Mouse (Mus musculus): ENCODE data around the gene Dgkq. TPM values are rescaled to one million over a fixed set of nuclear protein-coding genes. Genes with fewer than 3 reads are reported as not detected.

Dgkq gene
- total and polyA plus RNA-seq, 3 experiments, result 11.3 TPM; not detected in 1

DNA sequence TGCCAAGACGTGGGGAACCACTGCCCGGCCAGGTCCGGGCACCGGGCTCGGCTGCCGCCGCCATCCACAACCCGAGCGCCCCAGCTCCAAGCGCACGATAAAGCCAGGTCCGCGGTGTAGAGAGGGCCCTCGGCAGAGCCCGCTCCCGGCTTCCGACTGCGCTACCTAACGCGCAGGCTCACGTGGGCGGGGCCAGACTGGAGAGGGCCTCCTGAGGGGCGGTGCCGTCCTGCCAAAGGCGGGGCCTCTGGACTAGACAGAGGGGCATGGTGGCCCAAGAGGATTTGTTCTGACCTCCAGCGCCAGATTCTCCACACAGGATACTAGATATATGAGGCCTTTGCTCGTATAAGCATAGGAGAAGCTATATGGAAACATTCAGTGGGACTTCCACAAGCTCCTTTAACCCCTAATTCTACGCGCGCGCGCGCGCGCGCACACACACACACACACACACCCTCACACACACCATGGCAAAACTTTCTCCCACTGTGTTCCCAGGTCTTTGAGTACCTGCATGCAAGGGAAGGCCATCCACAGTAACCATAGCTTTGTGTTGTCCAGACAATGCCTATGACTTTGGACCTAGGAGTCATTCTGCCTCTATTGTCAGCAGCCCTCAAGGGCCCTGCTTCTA, 8.7 kb downstream of the Dgkq start (continued):
- TF ChIP-seq MYC (IDR thresholded peaks at IDR 0.05; ENCODE audit: low read depth, low read length), result no peak
- TF ChIP-seq CHD2 (IDR thresholded peaks at IDR 0.05; ENCODE audit: low read length), result no peak
- peak; percentile 81 for TF ChIP-seq NELFE (IDR thresholded peaks at IDR 0.05; ENCODE audit: low read depth, low read length)
- TF ChIP-seq MYB (IDR thresholded peaks at IDR 0.05; ENCODE audit: low read depth, low read length), result no peak
- peak; percentile 71 for TF ChIP-seq ZMIZ1 (IDR thresholded peaks at IDR 0.05; ENCODE audit: low read depth, low read length)
- TF ChIP-seq ZNF384 (IDR thresholded peaks at IDR 0.05; ENCODE audit: low read depth, low read length), result no peak
- peak; percentile 82 for TF ChIP-seq NRF1 (IDR thresholded peaks at IDR 0.05; ENCODE audit: insufficient read depth, low read depth, low read length, poor library complexity, severe bottlenecking)
- no peak for TF ChIP-seq SMC3 (IDR thresholded peaks at IDR 0.05; ENCODE audit: low read depth, low read length)
- TF ChIP-seq MAFK (IDR thresholded peaks at IDR 0.05; ENCODE audit: borderline replicate concordance, low read depth, low read length), result no peak
- no peak for TF ChIP-seq EP300 (IDR thresholded peaks at IDR 0.05; ENCODE audit: low read depth in 1 of 2, low read length in 2 of 2)
- TF ChIP-seq SIN3A (IDR thresholded peaks at IDR 0.05; ENCODE audit: low read length), result peak; percentile 71; the same call in 1 of the 2 replicates

DNA sequence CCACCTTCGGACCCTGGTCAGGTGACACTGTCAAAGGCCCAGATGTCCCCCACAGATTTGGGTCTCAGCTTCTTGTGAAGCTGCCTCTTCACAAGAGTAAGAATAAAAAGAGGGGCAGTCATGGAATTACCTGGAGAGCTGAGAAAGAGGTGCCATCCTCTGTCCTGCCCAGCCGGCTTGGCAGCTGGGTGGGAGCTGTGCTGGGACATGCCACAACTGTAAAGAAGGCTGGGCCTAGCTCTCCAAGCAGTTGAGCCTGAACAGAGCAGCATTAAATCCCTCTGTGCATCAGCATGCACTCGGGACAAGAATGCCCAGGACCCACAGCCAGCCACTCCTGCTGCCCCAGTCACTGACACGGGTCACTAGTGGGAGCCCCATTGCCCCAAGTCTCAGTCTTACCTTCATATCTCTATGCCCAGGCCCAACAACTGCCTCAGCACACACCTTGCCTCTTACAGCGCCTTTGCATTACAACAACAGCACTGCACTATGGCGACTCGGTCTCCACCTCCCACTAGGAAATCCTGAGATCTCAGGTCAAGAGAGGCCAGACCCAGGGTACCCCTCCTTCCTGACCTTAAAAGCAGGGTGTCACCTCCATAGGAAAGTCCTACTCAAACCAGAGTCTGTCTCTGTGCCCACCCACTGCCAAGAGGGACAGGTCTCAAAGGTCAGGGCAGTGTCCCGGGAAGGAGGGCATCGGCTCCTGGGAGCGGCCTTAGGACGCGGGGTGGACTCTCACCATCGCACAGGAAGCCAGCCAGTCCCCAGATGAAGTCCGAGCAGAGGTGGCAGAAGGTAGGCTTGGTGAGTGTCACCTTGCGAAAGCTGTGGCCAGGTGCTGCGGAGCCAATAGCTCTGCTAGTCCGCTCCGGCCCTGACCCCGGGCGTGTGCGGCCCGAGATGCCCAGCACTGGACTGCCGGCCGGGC, 9.5 kb downstream of the Dgkq start, which contains the start of gene Idua:
Gene Idua (plus strand): TSS at position 634 of the 934 bp plus-strand sequence.
- TF ChIP-seq SIN3A (IDR thresholded peaks at IDR 0.05; ENCODE audit: low read length) (peak; percentile 65; the same call in 1 of the 2 replicates), MAX (IDR thresholded peaks at IDR 0.05; ENCODE audit: low read length) (0 out of 2 replicates have a peak, but pooled peaks have one; percentile 28), NRF1 (IDR thresholded peaks at IDR 0.05; ENCODE audit: insufficient read depth, low read depth, low read length, poor library complexity, severe bottlenecking) (no peak), CHD2 (IDR thresholded peaks at IDR 0.05; ENCODE audit: low read length) (no peak), CTCF (IDR thresholded peaks at IDR 0.05 in 2 of 3, conservative IDR thresholded peaks at IDR 0.05 in 1 of 3; ENCODE audit: control insufficient read depth in 1 of 3, insufficient read depth in 1 of 3, low read depth in 2 of 3, low read length in 3 of 3, poor library complexity in 1 of 3, severe bottlenecking in 1 of 3) (no peak)
- H3K36me3 ChIP-seq (ENCODE audit: control insufficient read depth in 1 of 2, insufficient read depth in 2 of 2, low read length in 2 of 2), result peaks cover 0 to 2% of the 10 kb centered on the region in 2 experiments; a peak in 2 of 4 replicates
- no peaks in the 10 kb centered on the region for H3K27me3 ChIP-seq (ENCODE audit: control insufficient read depth in 1 of 2, insufficient read depth in 2 of 2, low read length in 2 of 2)
- DNase-seq (ENCODE audit: low read depth, low spot score), result peak; percentile 49
- H3K27ac ChIP-seq (ENCODE audit: control insufficient read depth, low read depth, low read length), result no peak within 1 kb of the TSS
- no peaks in the 10 kb centered on the region for H3K9me3 ChIP-seq (replicated peaks; ENCODE audit: insufficient read depth, low read length)
- peaks cover 4 to 14% of the 10 kb centered on the region in 2 experiments for H3K4me1 ChIP-seq (ENCODE audit: control insufficient read depth in 1 of 2, insufficient read depth in 2 of 2, low read length in 2 of 2)
- peak within 1 kb of the TSS; percentile 92 for H3K9ac ChIP-seq (ENCODE audit: control insufficient read depth, low read depth, low read length, poor library complexity, severe bottlenecking)
- peak within 1 kb of the TSS; percentile 92 to 95 for H3K4me3 ChIP-seq (ENCODE audit: control insufficient read depth in 1 of 2, insufficient read depth in 1 of 2, low read depth in 2 of 2, low read length in 2 of 2)
- H3K79me2 ChIP-seq (ENCODE audit: control insufficient read depth, insufficient read depth, low read length, poor library complexity), result peaks cover 13% of the 10 kb centered on the region

DNA sequence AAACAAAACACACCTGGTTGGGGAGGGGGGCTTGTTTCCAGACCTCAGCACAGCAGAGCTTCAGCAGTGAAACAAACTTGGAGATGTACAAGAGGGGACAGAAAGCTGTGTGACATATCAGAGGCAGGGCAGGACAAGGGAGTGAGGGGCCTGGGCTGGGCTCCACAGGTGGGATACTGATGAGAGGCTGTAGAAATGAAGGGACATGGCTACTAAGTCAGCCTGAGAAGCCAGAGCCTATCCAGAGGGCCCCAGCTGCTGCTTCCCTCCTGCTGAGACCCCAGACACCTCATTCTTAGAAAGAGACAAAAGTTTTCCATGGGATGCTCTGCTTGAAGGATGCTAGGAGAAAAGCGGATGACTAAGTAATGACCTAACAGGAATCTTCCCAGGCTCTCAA, 10.9 kb downstream of the Dgkq start:
- TF ChIP-seq ZNF384 (IDR thresholded peaks at IDR 0.05; ENCODE audit: low read depth, low read length) (no peak), MXI1 (IDR thresholded peaks at IDR 0.05; ENCODE audit: low read depth, low read length) (no peak), USF1 (IDR thresholded peaks at IDR 0.05; ENCODE audit: low read depth, low read length) (no peak), ZC3H11A (IDR thresholded peaks at IDR 0.05; ENCODE audit: low read depth, low read length) (no peak), CHD1 (IDR thresholded peaks at IDR 0.05; ENCODE audit: low read depth, low read length) (no peak), MEF2A (IDR thresholded peaks at IDR 0.05; ENCODE audit: extremely low read depth, insufficient replicate concordance, low read depth, low read length, poor library complexity, severe bottlenecking) (no peak), E2F4 (IDR thresholded peaks at IDR 0.05; ENCODE audit: borderline replicate concordance, low read depth, low read length) (no peak), MYB (IDR thresholded peaks at IDR 0.05; ENCODE audit: low read depth, low read length) (no peak), ETS1 (IDR thresholded peaks at IDR 0.05; ENCODE audit: low read depth, low read length) (no peak), NRF1 (IDR thresholded peaks at IDR 0.05; ENCODE audit: insufficient read depth, low read depth, low read length, poor library complexity, severe bottlenecking) (no peak), POLR2AphosphoS5 (IDR thresholded peaks at IDR 0.05; ENCODE audit: borderline replicate concordance, low read depth, low read length) (no peak), EP300 (IDR thresholded peaks at IDR 0.05; ENCODE audit: low read depth in 1 of 2, low read length in 2 of 2) (no peak), TCF12 (IDR thresholded peaks at IDR 0.05; ENCODE audit: low read depth, low read length) (no peak), SIN3A (IDR thresholded peaks at IDR 0.05; ENCODE audit: low read length) (no peak), CTCF (IDR thresholded peaks at IDR 0.05 in 2 of 3, conservative IDR thresholded peaks at IDR 0.05 in 1 of 3; ENCODE audit: control insufficient read depth in 1 of 3, insufficient read depth in 1 of 3, low read depth in 2 of 3, low read length in 3 of 3, poor library complexity in 1 of 3, severe bottlenecking in 1 of 3) (no peak), MAFK (IDR thresholded peaks at IDR 0.05; ENCODE audit: borderline replicate concordance, low read depth, low read length) (no peak)
- no peak for DNase-seq (ENCODE audit: low read depth, low spot score)
- H3K79me2 ChIP-seq (ENCODE audit: control insufficient read depth, insufficient read depth, low read length, poor library complexity), result peaks cover 13% of the 10 kb centered on the region
- H3K4me3 ChIP-seq (ENCODE audit: control insufficient read depth in 1 of 2, insufficient read depth in 1 of 2, low read depth in 2 of 2, low read length in 2 of 2), result no peak overlapping the region
- peaks cover 4 to 14% of the 10 kb centered on the region in 2 experiments for H3K4me1 ChIP-seq (ENCODE audit: control insufficient read depth in 1 of 2, insufficient read depth in 2 of 2, low read length in 2 of 2)
- H3K9me3 ChIP-seq (replicated peaks; ENCODE audit: insufficient read depth, low read length), result no peaks in the 10 kb centered on the region
- no peak overlapping the region for H3K9ac ChIP-seq (ENCODE audit: control insufficient read depth, low read depth, low read length, poor library complexity, severe bottlenecking)
- H3K27me3 ChIP-seq (ENCODE audit: control insufficient read depth in 1 of 2, insufficient read depth in 2 of 2, low read length in 2 of 2), result no peaks in the 10 kb centered on the region
- H3K36me3 ChIP-seq (ENCODE audit: control insufficient read depth in 1 of 2, insufficient read depth in 2 of 2, low read length in 2 of 2), result peaks cover 0 to 2% of the 10 kb centered on the region in 2 experiments; a peak in 2 of 4 replicates
- H3K27ac ChIP-seq (ENCODE audit: control insufficient read depth, low read depth, low read length), result no peak overlapping the region

Data from MEL (cell line).